Mouse (Mus musculus): ENCODE data around the gene Sumf1. TPM values are rescaled to one million over a fixed set of nuclear protein-coding genes. Genes with fewer than 3 reads are reported as not detected.

Gene Sumf1
- polyA plus RNA-seq, 1 experiment = 19.1 TPM

- 93% methylated on average over 7 of the region's 7 CpGs for WGBS
- no peak overlapping the region for H3K27ac ChIP-seq (ENCODE audit: insufficient read depth, low read length)
Measured at GRCm38 (mm10) chr6:108145941-108146588, 39.3 kb downstream of the Sumf1 start.

GRCm38 (mm10) chr6:108145241-108145640, 40.1 kb downstream of the Sumf1 start:
- H3K27me3 ChIP-seq (ENCODE audit: control insufficient read depth, insufficient read depth, low read length) = no peaks in the 10 kb centered on the region
- no peak overlapping the region for H3K27ac ChIP-seq (ENCODE audit: insufficient read depth, low read length)
- no peaks in the 10 kb centered on the region for H3K4me1 ChIP-seq (ENCODE audit: control insufficient read depth, insufficient read depth, insufficient read length)
- TF ChIP-seq POLR2A (IDR thresholded peaks at IDR 0.05; ENCODE audit: low read depth, low read length) (no peak), CTCF (IDR thresholded peaks at IDR 0.05; ENCODE audit: extremely low read depth, insufficient read depth, insufficient read length, insufficient replicate concordance) (no peak)
- 93% methylated on average over 3 of the region's 3 CpGs for WGBS
- H3K4me3 ChIP-seq (ENCODE audit: extremely low read depth, insufficient read depth, insufficient read length) = no peak overlapping the region
- peaks cover 3% of the 10 kb centered on the region; the same call in 1 of the 2 replicates for H3K36me3 ChIP-seq (ENCODE audit: control insufficient read depth, insufficient read depth, low read length)
- no peak for DNase-seq (ENCODE audit: low read depth in 1 of 2, low spot score in 2 of 2)

More at GRCm38 (mm10) chr6:108145941-108146588, 39.3 kb downstream of the Sumf1 start:
- no peak overlapping the region for H3K4me3 ChIP-seq (ENCODE audit: extremely low read depth, insufficient read depth, insufficient read length)
- H3K4me1 ChIP-seq (ENCODE audit: control insufficient read depth, insufficient read depth, insufficient read length) = no peaks in the 10 kb centered on the region
- TF ChIP-seq CTCF (IDR thresholded peaks at IDR 0.05; ENCODE audit: extremely low read depth, insufficient read depth, insufficient read length, insufficient replicate concordance) (no peak), POLR2A (IDR thresholded peaks at IDR 0.05; ENCODE audit: low read depth, low read length) (no peak)
- H3K27me3 ChIP-seq (ENCODE audit: control insufficient read depth, insufficient read depth, low read length) = no peaks in the 10 kb centered on the region
- DNase-seq (ENCODE audit: low read depth in 1 of 2, low spot score in 2 of 2) = no peak
- H3K36me3 ChIP-seq (ENCODE audit: control insufficient read depth, insufficient read depth, low read length) = peaks cover 5% of the 10 kb centered on the region; the same call in 1 of the 2 replicates

DNA sequence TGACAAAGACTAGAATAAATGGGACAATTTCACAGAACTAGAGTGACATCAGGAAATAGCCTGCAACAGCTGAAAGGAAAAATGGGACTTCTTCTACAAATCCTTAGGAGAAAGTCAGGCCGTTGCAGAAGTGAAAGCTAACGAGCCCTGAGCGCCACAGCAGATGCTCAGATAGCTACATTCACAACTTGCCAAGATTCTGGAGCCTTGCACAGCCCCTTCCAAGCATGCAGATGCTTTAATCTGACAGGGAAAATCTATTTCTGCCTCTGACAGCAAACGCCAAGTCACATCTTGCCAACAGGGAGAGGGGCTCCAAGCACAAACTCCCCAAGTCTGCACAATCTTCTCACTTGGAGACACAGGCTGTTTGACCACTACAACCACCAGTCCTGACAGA, 42.6 kb downstream of the Sumf1 start:
- Histone ChIP-seq H3K4me1 (ENCODE audit: control insufficient read depth, insufficient read depth, insufficient read length) (no peaks in the 10 kb centered on the region), H3K36me3 (ENCODE audit: control insufficient read depth, insufficient read depth, low read length) (no peaks in the 10 kb centered on the region; the same call in 1 of the 2 replicates), H3K4me3 (ENCODE audit: extremely low read depth, insufficient read depth, insufficient read length) (no peak overlapping the region), H3K27ac (ENCODE audit: insufficient read depth, low read length) (no peak overlapping the region), H3K27me3 (ENCODE audit: control insufficient read depth, insufficient read depth, low read length) (no peaks in the 10 kb centered on the region)
- no peak for DNase-seq (ENCODE audit: low read depth in 1 of 2, low spot score in 2 of 2)
- TF ChIP-seq POLR2A (IDR thresholded peaks at IDR 0.05; ENCODE audit: low read depth, low read length) = no peak
- TF ChIP-seq CTCF (IDR thresholded peaks at IDR 0.05; ENCODE audit: extremely low read depth, insufficient read depth, insufficient read length, insufficient replicate concordance) = no peak
- WGBS = 78% methylated on average over 4 of the region's 4 CpGs

DNA sequence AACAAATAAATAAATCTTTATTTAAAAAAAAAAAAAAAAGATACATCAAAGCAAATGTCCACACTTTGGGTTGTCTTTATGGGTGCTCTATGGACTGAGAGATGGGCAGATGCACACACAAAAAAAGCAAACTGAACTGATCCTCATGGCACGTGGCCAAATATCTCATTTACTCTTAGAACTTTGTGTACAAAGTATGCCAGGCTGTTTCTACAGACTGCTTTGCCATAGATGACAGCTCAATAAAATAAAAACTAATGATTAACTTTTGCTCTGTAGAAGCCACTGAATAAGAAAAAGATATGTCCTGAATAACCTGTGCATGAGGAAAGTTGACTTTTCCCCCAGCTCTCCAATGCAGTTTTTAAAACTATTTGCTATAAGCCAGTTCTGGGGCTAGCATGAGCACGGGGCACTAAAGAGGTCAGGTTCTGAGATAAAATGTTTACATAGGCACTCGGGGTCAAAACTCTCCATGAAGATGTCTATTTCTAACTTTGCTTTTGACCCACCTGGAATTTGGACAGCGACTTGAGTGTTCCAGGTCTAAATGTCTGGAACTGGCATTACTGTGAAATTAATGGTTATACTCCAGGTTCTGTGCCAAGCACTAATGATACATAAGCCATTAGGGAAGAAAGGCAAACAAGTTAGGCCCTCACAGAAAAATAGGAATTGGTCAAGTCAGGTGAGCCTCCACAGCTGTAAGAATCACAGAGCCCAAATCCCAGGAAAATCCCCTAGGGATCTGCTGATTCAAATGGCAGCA, 44.5 kb downstream of the Sumf1 start:
- Histone ChIP-seq H3K27me3 (ENCODE audit: control insufficient read depth, insufficient read depth, low read length) (no peaks in the 10 kb centered on the region), H3K4me1 (ENCODE audit: control insufficient read depth, insufficient read depth, insufficient read length) (no peaks in the 10 kb centered on the region), H3K4me3 (ENCODE audit: extremely low read depth, insufficient read depth, insufficient read length) (no peak overlapping the region), H3K36me3 (ENCODE audit: control insufficient read depth, insufficient read depth, low read length) (no peaks in the 10 kb centered on the region; the same call in 1 of the 2 replicates), H3K27ac (ENCODE audit: insufficient read depth, low read length) (no peak overlapping the region)
- 89% methylated on average over 4 of the region's 4 CpGs for WGBS
- no peak for DNase-seq (ENCODE audit: low read depth in 1 of 2, low spot score in 2 of 2)
- no peak for TF ChIP-seq POLR2A (IDR thresholded peaks at IDR 0.05; ENCODE audit: low read depth, low read length)
- no peak for TF ChIP-seq CTCF (IDR thresholded peaks at IDR 0.05; ENCODE audit: extremely low read depth, insufficient read depth, insufficient read length, insufficient replicate concordance)

DNA sequence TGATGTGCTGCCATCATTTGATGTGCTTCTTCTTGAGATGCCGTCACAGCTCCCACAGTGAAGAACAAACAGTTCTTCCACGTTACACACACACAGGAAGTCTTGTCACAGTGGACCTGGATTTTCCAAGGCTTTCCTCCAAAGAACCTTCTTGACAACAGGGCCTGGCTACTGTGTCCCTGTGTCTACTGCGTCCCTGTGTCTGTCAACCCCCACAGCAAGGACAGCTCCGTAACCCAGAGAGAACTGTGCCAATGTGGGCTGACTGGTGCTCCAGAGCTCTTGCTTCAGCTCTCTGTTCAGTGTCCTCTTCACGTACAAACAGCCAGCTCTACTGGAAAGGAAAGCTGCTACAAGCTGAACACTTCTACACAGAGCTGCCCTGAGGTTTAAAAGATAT, 48.4 kb downstream of the Sumf1 start:
- DNase-seq (ENCODE audit: low read depth in 1 of 2, low spot score in 2 of 2) = no peak
- no peaks in the 10 kb centered on the region; the same call in 1 of the 2 replicates for H3K36me3 ChIP-seq (ENCODE audit: control insufficient read depth, insufficient read depth, low read length)
- H3K27me3 ChIP-seq (ENCODE audit: control insufficient read depth, insufficient read depth, low read length) = no peaks in the 10 kb centered on the region
- no peaks in the 10 kb centered on the region for H3K4me1 ChIP-seq (ENCODE audit: control insufficient read depth, insufficient read depth, insufficient read length)
- no peak overlapping the region for H3K4me3 ChIP-seq (ENCODE audit: extremely low read depth, insufficient read depth, insufficient read length)
- WGBS = 93% methylated on average over 5 of the region's 5 CpGs
- TF ChIP-seq CTCF (IDR thresholded peaks at IDR 0.05; ENCODE audit: extremely low read depth, insufficient read depth, insufficient read length, insufficient replicate concordance) (no peak), POLR2A (IDR thresholded peaks at IDR 0.05; ENCODE audit: low read depth, low read length) (no peak)
- H3K27ac ChIP-seq (ENCODE audit: insufficient read depth, low read length) = no peak overlapping the region

DNA sequence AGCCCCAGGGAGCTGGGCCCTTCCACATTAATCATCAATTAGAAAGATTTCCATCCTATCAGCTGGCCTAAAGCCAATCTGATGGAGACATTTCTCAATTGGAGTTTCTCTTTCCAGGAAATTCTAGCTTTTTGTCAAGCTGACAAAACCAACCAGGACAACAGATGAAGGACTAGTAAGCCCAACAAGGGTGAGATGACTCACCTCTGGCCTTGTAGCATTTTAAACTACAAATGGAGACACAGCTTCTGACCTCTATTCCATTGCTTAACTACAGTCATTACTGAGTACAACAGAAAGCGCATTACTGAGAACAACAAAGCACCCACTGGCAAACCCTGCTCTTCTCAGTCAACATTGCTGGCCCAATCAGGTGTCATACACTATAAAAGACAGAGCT, 49.1 kb downstream of the Sumf1 start:
- H3K27me3 ChIP-seq (ENCODE audit: control insufficient read depth, insufficient read depth, low read length) = no peaks in the 10 kb centered on the region
- TF ChIP-seq CTCF (IDR thresholded peaks at IDR 0.05; ENCODE audit: extremely low read depth, insufficient read depth, insufficient read length, insufficient replicate concordance) (no peak), POLR2A (IDR thresholded peaks at IDR 0.05; ENCODE audit: low read depth, low read length) (no peak)
- H3K4me1 ChIP-seq (ENCODE audit: control insufficient read depth, insufficient read depth, insufficient read length) = no peaks in the 10 kb centered on the region
- H3K27ac ChIP-seq (ENCODE audit: insufficient read depth, low read length) = no peak overlapping the region
- H3K36me3 ChIP-seq (ENCODE audit: control insufficient read depth, insufficient read depth, low read length) = no peaks in the 10 kb centered on the region
- no peak overlapping the region for H3K4me3 ChIP-seq (ENCODE audit: extremely low read depth, insufficient read depth, insufficient read length)
- no peak for DNase-seq (ENCODE audit: low read depth in 1 of 2, low spot score in 2 of 2)
- WGBS = 95% methylated on average over 1 of the region's 1 CpGs

Measured in spleen, adult 2 months (tissue).